Mouse (Mus musculus) thymus, postnatal 10 days (tissue): Measurements from ENCODE around the gene Rom1.
"Not testable (repeated sequence)": the region's sequence is repeated elsewhere in the genome, so short reads cannot be mapped to it uniquely, and the experiment has no call there.

Experiments used
- DNase-seq, 2 experiments: peaks; one replicate each; pipeline ENCODE4 v3.0.0; 2021; ENCODE audit warnings: low spot score in 2 of 2

Gene Rom1

DNA sequence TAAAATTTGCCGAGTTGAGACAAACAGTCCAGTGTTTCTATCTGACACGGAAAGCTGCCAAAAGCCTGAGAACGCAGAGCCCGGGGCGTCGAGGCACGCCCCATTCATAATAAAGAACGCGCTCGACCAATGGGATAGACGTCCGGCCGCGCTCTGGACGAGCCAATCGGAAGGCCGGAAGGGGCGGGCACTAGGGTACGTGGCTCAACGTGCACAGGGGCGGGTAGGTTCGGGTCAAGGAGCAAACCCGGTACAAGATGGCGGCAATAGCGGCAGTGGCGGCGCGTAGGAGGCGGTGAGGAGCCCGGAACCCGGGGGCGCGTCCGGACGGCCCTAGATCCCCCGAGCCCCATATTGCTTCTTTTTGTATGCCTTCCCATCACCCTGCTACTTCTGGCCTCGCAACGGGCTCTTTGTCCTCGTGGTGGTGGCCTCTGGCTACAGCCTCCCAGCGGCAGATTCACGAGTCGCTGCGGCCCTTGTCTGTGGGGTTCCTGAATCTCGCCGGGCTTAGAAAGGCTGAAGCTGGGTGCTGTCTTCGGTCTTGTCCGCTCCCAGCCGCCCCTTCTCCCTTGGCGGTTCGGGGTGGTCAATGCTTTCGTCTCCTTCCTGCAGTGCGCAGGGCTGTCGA, 31.2 kb downstream of the Rom1 start, which contains the start of gene Ganab:
Gene Ganab, plus strand, starts transcription at position 207 of the 631 bp plus-strand sequence.
- peak; percentile 90 to 92 for DNase-seq

DNA sequence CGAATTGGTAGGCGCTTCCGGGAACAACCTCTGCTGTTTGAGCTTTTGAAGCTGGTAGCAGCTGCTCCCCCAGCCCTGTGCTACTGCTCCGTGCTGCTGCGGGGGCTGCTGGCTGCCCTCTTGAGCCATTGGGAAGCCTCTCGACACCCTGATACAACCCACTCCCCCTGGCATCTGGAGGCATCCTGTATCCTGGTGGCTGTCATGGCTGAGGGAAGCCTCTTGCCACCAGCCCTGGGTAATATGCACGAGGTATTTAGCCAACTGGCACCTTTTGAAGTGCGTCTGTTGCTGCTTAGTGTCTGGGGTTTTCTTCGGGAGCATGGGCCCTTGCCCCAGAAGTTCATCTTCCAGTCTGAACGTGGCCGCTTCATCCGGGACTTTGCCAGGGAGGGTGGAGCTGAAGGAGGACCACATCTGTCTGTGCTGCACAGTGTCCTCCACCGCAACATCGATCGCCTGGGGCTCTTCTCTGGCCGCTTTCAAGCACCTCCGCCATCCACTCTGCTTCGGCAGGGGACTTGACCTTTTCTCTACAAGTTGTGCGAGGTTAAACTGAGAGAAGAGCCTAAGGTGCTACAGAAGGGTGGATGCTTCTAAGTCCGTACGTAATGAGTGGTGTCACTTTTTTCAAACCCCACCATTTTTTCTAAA, 31.8 kb downstream of the Rom1 start:
- DNase-seq: not testable (repeated sequence)

DNA sequence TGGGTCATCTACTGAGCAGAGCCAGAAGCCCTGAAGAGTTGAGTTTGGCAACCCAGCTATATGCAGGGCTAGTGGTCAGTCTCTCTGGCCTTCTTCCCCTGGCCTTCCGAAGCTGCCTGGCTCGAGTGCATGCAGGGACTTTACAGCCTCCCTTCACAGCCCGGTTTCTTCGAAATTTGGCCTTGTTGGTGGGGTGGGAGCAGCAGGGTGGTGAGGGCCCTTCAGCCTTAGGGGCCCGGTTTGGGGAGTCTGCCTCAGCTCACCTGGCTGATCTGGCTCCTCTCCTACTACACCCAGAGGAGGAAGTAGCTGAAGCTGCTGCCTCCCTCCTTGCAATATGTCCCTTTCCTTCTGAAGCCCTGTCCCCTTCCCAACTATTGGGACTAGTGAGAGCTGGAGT, 32.9 kb downstream of the Rom1 start:
- DNase-seq: not testable (repeated sequence)

DNA sequence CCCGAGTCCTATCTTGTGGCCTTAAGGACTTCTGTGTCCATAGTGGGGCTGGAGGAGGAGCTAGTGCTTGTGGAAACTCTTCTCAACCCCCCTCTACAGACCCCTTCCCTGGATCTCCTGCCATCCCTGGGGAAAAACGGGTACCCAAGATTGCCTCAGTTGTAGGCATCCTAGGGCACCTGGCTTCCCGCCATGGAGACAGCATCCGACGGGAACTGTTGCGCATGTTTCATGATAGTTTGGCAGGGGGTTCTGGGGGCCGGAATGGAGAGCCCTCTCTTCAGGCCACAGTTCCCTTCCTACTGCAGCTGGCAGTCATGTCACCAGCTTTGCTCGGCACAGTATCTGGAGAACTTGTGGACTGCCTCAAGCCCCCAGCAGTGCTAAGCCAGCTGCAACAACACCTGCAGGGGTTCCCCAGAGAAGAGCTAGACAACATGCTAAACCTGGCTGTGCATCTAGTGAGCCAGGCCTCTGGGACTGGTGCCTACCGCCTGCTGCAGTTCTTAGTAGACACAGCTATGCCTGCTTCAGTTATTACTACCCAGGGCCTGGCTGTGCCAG, 33.7 kb downstream of the Rom1 start:
- no peak for DNase-seq

DNA sequence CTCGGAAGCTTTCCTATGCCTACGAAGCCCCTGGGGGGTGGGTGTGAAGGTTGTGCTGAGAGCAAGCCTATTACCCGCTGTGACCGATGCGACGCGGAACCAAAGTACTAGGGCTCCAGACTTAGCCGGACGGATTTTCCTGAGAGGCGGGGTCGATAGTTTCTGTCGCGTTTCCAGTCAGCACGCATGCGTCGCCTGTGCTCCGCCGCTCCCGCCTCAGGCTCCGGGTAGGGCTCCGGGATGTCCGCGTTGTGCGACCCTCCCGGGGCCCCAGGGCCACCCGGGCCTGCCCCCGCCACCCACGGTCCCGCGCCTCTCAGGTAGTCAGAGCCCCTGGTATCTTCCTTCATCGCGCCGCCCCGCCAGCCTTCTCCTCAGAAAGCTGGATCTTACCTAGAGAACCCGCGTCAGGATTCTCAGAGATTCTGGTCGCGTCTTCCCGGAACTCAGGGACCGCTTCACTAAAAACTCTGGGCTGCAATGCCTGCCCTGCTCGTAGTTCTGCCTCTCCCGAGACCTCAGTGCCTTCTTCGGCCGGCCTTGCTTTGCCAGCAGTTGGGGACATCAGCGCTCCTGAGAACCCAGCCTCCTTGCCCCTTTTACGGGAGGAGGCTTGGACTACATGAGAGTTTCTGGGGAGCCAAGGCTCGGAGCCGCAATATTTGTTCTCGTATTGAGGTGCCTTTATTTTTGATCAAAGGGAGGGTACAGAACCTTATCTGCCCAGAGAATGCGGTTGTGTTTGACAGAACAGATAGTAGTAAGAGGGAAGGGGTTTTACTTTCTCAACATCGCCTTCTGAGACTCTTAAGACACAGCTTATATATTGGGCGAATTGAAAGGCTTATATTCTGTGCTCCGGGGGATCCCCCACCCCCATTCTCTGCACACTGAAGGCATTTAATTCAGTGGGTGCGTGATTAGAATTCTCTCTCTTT, 36.1 kb downstream of the Rom1 start, which contains the start of gene Ints5:
Gene Ints5, plus strand, starts transcription at position 177 of the 938 bp plus-strand sequence.
- peak; percentile 73 to 83 for DNase-seq

DNA sequence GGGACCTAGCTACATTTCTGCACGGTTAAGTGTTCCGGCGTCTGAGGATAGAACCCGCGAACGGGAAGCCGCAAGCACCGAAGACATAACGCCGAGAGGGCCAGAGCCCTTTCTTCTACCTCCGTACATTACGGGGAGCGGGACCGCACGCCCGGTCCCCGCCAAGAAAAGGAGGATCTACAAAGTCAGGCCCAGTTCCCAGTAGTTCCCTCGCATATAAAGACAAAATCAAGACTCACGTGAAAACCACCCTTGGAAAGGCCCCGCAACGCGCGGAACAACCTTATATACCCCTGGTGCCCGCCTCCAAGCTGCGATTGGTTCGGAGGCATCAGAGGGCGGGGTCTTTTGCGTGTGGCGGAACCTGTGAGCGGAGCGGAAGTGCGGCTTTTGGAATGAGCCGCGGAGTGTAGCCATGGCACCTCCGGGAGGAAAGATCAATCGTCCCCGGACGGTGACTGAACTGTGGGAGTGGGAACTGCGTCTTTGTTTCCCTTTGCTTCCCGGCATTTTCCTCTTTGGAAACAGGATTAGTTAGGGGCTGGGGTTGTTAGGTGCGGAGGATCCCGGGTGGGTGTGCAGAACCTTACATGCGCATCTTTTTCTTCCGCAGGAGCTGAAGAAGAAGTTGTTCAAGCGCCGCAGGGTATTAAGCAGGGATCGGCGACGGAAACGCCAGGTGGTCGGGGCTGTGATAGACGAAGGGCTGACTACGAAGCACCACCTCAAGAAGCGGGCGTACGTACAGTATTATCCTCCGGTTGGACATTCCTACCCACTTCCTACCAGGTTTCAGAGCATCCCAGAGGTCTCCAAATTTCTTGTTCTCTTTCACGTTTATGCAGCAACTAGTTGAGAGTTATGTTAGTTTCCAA, 40.4 kb downstream of the Rom1 start, which contains the start of the genes 1810009A15Rik and Gm49416:
Gene 1810009A15Rik, plus strand, starts transcription at position 343 of the 875 bp plus-strand sequence.
Gene Gm49416, plus strand, starts transcription at position 416 of the 875 bp plus-strand sequence.
- DNase-seq: peak; percentile 94 to 96

DNA sequence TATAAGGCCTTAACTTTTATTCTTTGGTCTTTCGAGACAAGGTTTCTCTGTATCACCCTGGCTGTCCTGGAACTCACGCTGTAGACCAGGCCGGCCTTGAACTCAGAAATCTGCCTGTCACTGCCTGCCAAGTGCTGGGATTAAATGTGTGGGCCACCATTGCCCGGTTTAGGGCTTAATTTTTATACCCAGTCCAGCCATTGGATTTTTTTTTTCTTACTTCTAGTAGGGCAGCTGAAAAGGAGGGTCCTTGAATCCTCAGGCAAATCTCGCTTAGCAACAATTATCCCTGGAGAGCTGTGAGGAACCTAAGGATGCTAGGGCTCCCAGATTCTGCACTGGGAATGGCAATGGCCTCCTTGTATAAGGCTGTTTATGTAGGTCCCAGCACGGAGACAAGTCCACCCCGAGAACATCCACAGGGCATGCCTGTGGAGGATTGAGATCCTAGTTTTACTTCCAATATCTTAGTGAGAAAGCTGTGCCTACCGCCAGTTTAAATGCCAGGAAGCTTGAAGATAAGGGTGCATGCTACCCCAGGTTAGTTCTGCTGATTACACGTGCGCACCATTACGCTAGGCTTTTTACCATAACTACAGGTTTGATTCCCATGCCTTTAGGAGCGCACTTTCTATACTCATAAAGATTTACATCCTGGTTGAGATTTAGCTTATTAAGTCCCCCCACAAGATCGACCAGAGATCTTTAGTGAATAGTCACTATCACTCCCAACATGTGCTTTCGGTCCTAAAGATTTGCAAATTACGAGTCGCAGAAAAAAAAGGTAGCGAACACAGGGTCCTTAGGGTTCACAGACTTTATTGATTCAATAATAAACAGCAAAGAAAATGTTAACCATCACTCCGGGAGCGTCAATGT, 41.3 kb downstream of the Rom1 start:
- DNase-seq: no peak

DNA sequence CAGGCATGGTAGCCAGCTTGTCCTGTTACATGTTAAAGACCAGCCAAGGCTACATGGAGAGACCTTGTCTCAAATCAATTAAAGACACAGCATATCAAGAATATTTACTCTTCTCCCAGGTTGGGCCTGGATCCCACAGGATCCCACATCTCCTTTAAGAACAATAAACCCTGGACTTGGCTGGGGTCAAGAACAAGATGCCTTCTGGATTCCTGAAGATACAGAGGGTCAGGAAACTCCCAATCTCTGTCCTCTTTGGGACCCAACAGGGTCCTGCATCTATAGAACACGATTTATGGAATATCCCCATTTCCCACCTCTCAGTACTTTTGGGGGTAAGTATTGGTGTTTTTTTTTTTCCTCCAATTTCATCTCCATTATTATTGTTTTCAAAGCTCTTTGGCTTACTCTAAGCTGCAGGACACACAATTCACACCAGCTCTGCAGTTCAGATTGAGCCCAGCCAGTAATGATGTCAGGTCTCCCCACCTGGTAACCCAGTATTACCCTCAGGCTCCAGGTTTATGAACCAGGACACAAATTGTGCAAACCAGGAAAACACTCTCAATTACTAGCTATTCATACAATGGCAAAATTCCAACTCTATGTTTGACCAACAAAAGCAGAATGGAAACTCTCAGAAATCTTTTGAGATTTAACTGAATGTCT, 42.1 kb downstream of the Rom1 start:
- DNase-seq: no peak

DNA sequence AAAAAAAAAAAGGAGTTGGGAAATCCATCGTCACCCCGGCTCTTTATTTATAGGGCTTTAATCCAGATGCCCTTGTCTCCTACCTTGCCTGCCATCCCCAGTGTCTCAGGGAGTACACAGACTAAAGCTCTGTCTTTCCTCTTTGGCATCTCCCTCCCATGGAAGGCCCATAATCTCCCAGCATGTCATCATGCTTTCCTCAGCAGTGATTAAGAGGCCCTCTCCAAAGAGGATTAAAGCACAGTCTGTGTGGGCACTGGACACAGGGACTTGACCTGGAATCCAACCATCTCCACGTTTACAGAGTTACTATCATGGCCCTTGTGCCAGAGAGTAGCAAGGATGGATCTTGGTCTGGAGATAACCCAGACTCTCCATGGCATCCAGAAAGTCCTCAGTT, 45.5 kb downstream of the Rom1 start, which contains the start of the genes Lbhd1 and Gm49403:
Gene Lbhd1, plus strand, starts transcription at position 117 of the 400 bp plus-strand sequence.
Gene Gm49403, plus strand, starts transcription at position 315 of the 400 bp plus-strand sequence.
- no peak for DNase-seq

DNA sequence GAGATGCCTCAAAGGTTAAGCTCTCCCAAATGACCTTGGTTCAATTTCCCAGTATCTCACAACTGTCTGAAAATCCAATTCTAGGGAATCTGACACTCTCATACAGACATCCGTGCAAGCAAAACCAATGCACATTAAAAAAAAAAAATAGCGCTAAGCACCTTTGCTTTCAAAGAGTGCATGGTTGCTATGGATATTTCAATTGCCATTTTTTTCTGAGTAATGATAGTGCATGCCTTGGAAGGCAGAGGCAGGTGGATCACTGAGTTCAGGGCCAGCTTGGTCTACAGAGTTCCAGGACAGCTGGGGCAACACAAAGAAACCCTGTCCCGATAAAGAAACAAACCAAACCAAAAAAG, 48.1 kb downstream of the Rom1 start:
- no peak for DNase-seq

DNA sequence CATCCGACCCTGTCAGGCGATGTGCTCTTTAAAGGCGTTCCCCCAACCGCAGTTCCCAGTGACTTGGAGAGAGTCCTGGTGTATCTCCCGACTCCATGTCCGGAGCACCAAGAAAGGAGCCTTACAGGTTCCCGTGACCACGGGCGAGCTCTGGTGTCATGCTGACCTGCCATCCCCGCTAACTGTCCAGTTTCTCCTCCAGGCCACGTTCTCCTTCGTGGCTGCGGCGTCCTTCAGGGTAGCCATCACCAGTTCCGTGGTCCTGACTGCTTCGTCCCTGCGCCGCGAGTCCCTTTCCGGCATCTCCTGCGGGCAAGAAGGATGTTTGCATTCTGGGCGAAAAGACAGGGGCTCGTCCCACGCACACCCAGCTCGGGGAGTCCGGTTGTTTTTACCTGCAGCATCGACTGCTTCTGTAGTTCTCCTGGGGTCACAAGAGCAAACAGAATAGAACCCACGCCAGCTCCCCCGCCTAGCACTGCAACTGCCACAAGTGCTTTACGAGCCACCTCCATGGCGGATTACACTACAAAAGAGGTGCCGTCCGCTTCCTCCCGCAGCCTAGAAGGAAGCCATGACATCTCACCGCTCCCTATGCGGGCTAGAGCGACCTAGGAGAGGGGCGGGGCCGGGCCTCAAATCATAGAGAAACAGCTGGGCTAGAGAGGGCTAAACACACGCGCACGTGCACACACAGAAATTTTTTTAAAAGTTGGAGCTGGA, 48.7 kb downstream of the Rom1 start, which contains the start of gene Uqcc3:
Gene Uqcc3, minus strand, starts transcription at position 613 of the 723 bp plus-strand sequence.
- peak; percentile 88 for DNase-seq
